Mouse (Mus musculus): ENCODE results near the gene Kctd10. TPM values are rescaled to one million over a fixed set of nuclear protein-coding genes. Genes with fewer than 3 reads are reported as not detected.

Kctd10 gene
- polyA plus RNA-seq, 1 experiment, result 53.3 TPM

DNA sequence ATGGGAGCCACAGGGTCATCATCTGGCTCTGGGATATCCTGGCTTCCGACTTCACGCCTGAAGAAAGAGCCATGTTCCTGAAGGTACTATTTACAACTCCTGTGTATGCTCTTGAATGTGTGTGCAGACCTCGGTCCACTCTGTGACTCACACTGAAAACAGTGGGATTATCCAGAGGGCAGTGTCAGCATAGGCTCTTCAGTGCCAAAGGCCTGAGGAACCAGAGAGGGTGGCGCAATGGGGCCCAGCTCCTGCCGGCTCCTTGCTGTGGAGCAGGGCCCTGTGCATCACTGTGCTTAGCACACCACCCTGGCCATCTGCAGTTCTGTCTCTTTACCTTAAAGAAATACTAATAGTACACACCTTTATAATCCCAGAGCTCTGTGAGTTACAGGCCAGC, 35.3 kb upstream of the Kctd10 start:
- H3K4me1 ChIP-seq (ENCODE audit: control insufficient read depth, insufficient read depth, low read length), result no peaks in the 10 kb centered on the region
- H3K27ac ChIP-seq (ENCODE audit: insufficient read depth, low read length), result no peak overlapping the region
- no peak overlapping the region for H3K4me3 ChIP-seq (ENCODE audit: insufficient read depth, low read length)
- no peak for TF ChIP-seq CTCF (IDR thresholded peaks at IDR 0.05; ENCODE audit: extremely low read depth, insufficient read depth, low read length)

DNA sequence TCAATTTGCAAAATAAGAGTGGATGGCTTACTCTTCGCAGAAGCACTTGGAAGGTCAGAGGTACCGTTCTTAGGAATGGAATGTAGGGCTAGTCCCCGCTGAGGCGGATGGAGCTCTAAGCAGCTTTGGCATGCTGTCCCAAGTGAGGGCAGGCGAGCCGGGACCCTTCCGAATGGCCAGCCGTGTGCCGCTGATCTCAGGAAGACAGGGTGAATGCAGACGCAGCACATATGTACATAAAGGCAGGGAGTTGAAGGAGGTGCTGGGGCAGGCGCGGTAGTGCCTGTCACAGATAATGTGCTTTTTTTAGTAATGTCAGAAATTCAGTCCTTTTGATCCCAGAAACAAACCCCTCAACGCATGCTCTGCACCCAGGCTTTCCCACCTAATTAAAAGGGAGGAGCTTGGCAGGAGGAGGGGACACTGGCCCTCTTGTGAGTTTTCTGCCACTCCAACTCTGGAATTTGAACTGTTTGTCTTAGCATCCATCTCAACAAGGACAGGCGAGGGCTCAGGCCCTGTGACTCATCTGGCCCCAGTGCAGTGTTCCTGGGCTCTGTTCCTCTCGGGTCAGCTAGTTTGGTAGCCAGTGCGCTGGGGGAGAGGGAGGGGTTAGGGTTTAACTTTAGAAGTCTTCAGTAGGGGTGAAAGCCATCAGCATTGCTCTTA, 32.9 kb upstream of the Kctd10 start:
- Histone ChIP-seq H3K4me1 (ENCODE audit: control insufficient read depth, insufficient read depth, low read length) (no peaks in the 10 kb centered on the region), H3K27ac (ENCODE audit: insufficient read depth, low read length) (no peak overlapping the region), H3K4me3 (ENCODE audit: insufficient read depth, low read length) (no peak overlapping the region)
- TF ChIP-seq POLR2A (IDR thresholded peaks at IDR 0.05; ENCODE audit: extremely low read depth, insufficient read depth, low read length), result no peak
- no peak for TF ChIP-seq CTCF (IDR thresholded peaks at IDR 0.05; ENCODE audit: extremely low read depth, insufficient read depth, low read length)

DNA sequence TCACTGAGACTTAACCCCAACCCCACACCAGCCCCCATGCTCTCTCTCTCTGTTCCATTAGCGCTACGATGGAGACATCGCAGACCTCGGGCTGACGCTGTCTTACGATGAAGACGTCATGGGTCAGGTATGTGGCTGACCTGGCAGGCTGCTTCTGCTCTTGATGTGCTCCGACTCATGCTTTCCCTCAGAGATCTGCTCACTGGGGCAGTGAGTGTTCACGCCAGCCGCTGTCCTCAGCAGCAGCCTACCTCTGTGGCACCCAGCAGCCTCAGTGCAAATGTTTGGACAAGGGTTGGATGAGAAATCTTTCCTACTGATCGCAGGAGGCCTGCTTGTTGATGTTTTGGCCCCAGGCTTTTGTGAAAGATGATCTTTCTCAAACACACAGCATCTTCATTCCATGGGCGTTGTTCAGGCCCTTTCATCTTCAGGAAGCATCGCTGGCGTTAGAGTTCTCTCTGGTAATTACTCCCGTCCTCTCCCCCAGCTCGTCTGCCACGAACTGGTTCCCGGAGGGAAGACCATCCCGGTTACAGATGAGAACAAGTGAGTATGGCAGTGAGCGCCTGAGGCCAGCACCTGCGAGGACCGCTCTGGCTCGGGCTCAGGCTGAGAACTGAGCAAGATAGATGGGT, 32.2 kb upstream of the Kctd10 start:
- Histone ChIP-seq H3K27ac (ENCODE audit: insufficient read depth, low read length) (no peak overlapping the region), H3K4me1 (ENCODE audit: control insufficient read depth, insufficient read depth, low read length) (no peaks in the 10 kb centered on the region), H3K4me3 (ENCODE audit: insufficient read depth, low read length) (no peak overlapping the region)
- TF ChIP-seq POLR2A (IDR thresholded peaks at IDR 0.05; ENCODE audit: extremely low read depth, insufficient read depth, low read length) (no peak), CTCF (IDR thresholded peaks at IDR 0.05; ENCODE audit: extremely low read depth, insufficient read depth, low read length) (no peak)

DNA sequence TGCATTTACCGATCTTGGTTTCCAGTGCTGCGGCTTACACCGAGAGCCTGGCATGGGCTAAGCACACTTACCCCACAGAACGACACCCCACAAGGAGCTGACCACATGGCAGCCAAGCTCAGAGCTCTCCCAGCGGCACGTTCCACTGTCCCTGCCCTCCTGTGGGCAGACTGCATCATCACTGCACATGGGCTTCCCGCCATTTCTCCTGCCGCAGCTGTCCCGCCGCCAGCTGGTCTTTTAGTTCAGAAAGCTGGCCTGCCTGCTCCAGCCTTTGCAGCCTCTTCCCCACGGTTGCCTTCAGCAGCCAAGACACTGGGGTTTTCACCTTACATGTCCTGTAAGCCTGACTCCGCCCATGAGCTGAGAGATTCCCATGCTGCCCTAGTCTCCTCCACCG, 30.1 kb upstream of the Kctd10 start:
- H3K27ac ChIP-seq (ENCODE audit: insufficient read depth, low read length), result no peak overlapping the region
- H3K4me3 ChIP-seq (ENCODE audit: insufficient read depth, low read length), result no peak overlapping the region
- H3K4me1 ChIP-seq (ENCODE audit: control insufficient read depth, insufficient read depth, low read length), result no peaks in the 10 kb centered on the region
- TF ChIP-seq CTCF (IDR thresholded peaks at IDR 0.05; ENCODE audit: extremely low read depth, insufficient read depth, low read length) (no peak), POLR2A (IDR thresholded peaks at IDR 0.05; ENCODE audit: extremely low read depth, insufficient read depth, low read length) (no peak)

DNA sequence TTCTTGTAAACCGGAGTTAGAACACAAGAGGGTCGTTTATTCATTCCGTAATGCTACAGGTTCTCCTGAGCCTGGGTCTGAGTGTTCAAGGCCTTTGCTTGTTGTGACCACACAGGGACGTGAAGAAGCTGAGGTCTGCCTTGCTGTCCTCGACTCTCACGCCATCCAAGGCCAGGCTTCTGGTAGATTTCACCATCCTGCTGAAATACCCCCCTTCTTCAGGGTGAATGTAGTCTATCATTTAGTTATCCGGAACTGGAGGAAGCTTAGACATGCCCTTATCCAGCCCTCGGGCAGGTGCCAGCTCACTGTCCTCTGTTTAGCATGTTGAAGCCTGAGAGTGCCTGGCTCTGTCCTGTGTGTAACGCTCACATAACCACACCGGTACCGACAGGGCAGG, 28.5 kb upstream of the Kctd10 start:
- H3K27ac ChIP-seq (ENCODE audit: insufficient read depth, low read length), result no peak overlapping the region
- no peak for TF ChIP-seq POLR2A (IDR thresholded peaks at IDR 0.05; ENCODE audit: extremely low read depth, insufficient read depth, low read length)
- TF ChIP-seq CTCF (IDR thresholded peaks at IDR 0.05; ENCODE audit: extremely low read depth, insufficient read depth, low read length), result no peak
- H3K4me3 ChIP-seq (ENCODE audit: insufficient read depth, low read length), result no peak overlapping the region
- no peaks in the 10 kb centered on the region for H3K4me1 ChIP-seq (ENCODE audit: control insufficient read depth, insufficient read depth, low read length)

DNA sequence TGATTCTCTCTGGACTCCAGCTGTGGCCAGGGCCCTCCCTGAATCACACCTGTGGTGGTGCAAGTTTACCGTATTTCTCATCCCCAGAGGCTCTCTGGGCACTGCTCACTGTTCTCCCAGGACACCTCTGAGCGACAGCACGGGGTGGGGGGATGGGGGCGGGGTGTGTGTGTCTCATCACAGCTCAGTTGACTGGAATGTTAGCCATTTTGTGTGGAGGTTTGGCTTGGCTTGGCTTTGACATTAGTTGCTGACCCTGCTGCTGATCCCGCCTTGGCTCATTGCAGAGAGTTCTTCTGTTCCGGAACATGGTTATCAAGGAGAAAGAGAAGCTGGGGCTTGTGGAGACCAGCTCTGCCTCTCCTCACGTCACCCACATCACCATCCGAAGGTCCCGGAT, 27.5 kb upstream of the Kctd10 start:
- Histone ChIP-seq H3K4me1 (ENCODE audit: control insufficient read depth, insufficient read depth, low read length) (no peaks in the 10 kb centered on the region), H3K27ac (ENCODE audit: insufficient read depth, low read length) (no peak overlapping the region), H3K4me3 (ENCODE audit: insufficient read depth, low read length) (no peak overlapping the region)
- no peak for TF ChIP-seq POLR2A (IDR thresholded peaks at IDR 0.05; ENCODE audit: extremely low read depth, insufficient read depth, low read length)
- TF ChIP-seq CTCF (IDR thresholded peaks at IDR 0.05; ENCODE audit: extremely low read depth, insufficient read depth, low read length), result no peak

DNA sequence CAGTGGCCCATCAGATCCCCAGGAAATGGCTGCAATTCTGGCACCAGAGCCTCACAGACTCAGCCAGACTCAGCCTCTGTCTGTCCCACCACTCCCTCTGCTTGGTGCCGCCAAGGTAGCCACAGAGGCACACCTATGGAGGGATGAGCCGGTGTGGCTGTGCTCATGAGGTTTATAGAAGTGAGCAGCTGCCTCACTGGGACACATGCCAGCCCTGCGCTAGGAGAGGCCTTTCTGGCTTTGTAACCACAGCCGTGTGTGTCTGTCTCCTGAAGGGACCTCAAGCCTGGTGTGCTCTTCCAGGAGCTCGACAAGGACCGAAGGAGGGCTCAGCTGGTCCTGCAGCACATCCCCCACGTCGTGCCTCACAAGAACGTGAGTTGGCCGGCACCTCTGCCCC, 27.0 kb upstream of the Kctd10 start:
- no peak overlapping the region for H3K4me3 ChIP-seq (ENCODE audit: insufficient read depth, low read length)
- TF ChIP-seq POLR2A (IDR thresholded peaks at IDR 0.05; ENCODE audit: extremely low read depth, insufficient read depth, low read length) (no peak), CTCF (IDR thresholded peaks at IDR 0.05; ENCODE audit: extremely low read depth, insufficient read depth, low read length) (no peak)
- H3K4me1 ChIP-seq (ENCODE audit: control insufficient read depth, insufficient read depth, low read length), result no peaks in the 10 kb centered on the region
- H3K27ac ChIP-seq (ENCODE audit: insufficient read depth, low read length), result no peak overlapping the region

DNA sequence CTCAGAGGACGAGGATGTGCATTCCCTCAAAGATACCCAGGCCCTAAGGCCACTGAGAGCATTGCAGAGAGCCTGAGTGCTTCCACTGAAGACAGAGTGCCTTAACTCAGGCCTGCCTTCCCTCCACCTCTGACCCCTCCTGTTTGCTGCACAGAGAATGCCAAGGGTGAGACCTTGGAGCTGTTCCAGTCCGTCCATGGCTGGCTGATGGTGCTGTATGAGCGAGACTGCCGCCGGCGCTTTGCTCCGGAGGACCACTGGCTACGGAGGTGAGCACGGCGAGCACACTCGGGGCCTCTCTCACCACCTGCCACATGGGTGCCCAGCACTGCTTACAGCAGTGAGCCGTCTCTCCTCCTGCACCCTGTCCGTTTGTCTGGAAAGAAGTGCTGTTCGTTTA, 26.3 kb upstream of the Kctd10 start:
- Histone ChIP-seq H3K27ac (ENCODE audit: insufficient read depth, low read length) (no peak overlapping the region), H3K4me1 (ENCODE audit: control insufficient read depth, insufficient read depth, low read length) (no peaks in the 10 kb centered on the region), H3K4me3 (ENCODE audit: insufficient read depth, low read length) (no peak overlapping the region)
- no peak for TF ChIP-seq POLR2A (IDR thresholded peaks at IDR 0.05; ENCODE audit: extremely low read depth, insufficient read depth, low read length)
- no peak for TF ChIP-seq CTCF (IDR thresholded peaks at IDR 0.05; ENCODE audit: extremely low read depth, insufficient read depth, low read length)

DNA sequence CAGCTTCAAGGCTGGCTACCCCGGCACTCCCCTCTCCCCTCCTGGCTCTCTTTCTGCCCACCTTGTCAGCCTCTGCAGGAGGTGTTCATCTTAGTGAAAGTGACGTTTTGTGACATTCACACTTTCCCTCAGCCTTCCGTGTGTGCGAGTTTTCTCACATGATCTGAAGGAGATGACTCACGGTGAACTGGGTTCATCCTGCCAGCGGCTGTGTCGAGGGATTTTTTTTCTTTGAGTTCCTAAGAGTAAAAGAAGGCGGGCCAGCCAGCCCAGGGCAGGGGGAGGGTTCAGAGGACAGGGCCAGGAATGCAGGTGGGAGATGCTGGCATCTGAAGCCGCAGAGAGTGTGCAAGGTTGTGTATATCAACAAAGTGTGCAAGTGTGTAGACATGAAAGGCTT, 12.9 kb upstream of the Kctd10 start:
- H3K4me3 ChIP-seq (ENCODE audit: insufficient read depth, low read length), result no peak overlapping the region
- H3K4me1 ChIP-seq (ENCODE audit: control insufficient read depth, insufficient read depth, low read length), result no peaks in the 10 kb centered on the region
- TF ChIP-seq POLR2A (IDR thresholded peaks at IDR 0.05; ENCODE audit: extremely low read depth, insufficient read depth, low read length) (no peak), CTCF (IDR thresholded peaks at IDR 0.05; ENCODE audit: extremely low read depth, insufficient read depth, low read length) (no peak)
- H3K27ac ChIP-seq (ENCODE audit: insufficient read depth, low read length), result no peak overlapping the region

DNA sequence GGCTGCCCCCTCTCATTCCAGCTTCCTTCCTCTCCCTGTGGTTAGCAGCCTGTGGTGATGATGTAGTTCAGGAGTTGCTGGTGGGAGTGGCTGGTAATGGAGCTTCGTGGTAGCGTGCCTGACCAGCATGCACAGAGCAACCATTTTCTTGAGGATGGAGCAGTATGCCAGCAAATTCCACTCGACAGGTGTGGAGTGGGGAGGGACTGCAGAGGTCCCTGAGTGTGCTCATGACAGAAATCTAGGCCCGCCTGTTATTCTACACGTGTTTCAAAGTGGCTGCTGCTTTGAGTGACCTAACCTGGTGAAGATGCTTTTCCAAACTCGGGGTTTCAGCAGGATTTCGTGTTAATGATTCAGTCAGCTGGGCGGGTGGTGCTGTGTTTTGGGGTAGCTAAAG, 4.1 kb upstream of the Kctd10 start:
- H3K4me1 ChIP-seq (ENCODE audit: control insufficient read depth, insufficient read depth, low read length), result peaks cover 5% of the 10 kb centered on the region; the same call in 1 of the 2 replicates
- H3K27ac ChIP-seq (ENCODE audit: insufficient read depth, low read length), result no peak overlapping the region
- H3K4me3 ChIP-seq (ENCODE audit: insufficient read depth, low read length), result no peak overlapping the region
- TF ChIP-seq POLR2A (IDR thresholded peaks at IDR 0.05; ENCODE audit: extremely low read depth, insufficient read depth, low read length) (no peak), CTCF (IDR thresholded peaks at IDR 0.05; ENCODE audit: extremely low read depth, insufficient read depth, low read length) (no peak)
